Mouse (Mus musculus) T-cell, adult 2 months (primary cell): ENCODE results near the gene H2afy.
"Not testable (repeated sequence)": the region's sequence is repeated elsewhere in the genome, so short reads cannot be mapped to it uniquely, and the experiment has no call there.

Source experiments
- DNase-seq: peaks from one replicate; pipeline ENCODE4 v3.0.0; 2022; ENCODE audit warnings: low spot score

H2afy gene

DNA sequence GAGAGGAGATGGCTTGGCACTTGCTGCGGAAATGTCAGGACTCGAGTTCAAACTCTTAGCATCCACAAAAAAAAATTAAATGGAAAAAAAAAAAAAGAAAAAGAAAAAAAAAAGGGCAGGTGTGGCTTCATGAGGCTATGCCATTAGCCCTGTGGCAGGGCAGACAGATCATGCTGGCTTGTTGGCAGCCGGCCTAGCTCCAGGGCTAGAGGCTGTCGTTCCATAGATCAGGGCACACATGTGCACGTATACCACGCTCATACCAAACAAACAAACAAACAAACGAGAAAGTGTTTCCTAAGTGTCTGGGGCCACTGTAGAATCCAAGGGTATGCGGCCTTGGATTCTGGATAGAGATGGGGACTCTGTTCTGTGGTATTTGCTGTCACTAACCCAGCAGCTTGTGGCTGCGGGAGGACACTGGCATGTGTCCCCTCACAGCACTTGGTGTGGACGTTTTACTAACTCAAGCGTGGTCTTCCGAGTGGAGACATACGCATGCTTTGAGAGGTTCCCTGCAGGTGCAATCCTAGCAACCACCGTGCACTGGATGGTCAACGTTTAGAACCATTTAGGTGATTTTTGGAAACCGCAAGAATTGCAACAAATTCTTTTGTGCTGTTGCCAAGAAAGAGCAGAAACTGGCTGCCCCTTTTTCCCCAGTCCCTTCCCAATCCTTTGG is 64.4 kb downstream of the H2afy start:
- no peak for DNase-seq

DNA sequence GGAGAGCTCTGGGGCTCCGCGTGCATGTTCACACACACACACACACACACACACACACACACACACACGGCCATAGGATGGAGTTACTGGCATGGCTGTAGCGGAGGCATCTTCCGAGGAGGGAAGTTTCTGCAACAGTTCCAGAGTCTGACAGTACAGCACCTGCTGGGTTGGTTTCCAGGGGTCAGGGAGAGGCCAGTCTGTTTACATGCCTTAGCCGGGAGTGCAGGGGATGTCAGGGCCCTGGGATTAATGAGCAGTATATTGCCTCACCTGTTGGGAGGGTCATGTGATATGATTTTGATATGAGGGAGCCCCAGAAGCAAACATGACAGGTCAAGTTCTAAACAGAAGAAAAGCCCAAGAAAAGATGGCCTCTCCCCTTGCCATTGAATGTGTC is 66.5 kb downstream of the H2afy start:
- no peak for DNase-seq

DNA sequence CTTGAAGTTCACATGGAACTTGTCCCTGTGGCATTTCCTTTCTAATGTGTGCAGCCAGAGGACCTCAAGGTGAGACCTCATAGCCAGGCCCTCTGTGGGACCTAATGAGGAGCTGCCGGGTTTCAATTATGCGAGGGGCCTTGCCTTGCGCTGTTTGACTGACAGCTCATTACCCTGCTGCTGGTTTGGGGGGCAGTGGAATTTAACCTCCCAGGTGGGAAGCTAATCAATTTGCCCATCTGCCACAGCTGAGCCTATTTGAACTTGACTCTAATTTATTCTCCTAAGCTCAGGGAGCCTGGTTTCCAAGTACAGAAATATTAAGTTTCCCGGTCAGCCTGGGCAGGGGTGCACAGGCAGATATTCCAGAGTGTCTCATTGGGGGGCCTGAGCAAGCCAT is 67.6 kb downstream of the H2afy start:
- DNase-seq: no peak

DNA sequence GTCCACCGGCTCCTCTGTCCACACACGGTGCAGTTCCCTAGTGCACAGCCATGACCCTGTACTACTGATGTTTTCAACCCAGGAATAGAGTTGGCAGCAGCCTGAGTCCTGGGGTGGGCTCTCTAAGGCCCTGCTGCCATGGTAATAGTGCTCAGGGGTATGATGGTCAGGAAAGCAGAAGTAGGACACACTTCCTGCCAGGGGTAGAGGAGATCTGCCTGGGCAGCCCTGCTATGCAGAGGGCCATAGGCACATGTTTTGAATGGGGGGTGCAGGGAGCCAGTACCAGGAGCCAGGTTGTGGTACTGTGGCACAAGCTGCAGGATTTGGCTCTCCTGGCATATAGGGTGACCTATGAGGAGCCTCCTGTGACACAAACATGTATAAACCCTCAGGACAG is 69.3 kb downstream of the H2afy start:
- DNase-seq: no peak

DNA sequence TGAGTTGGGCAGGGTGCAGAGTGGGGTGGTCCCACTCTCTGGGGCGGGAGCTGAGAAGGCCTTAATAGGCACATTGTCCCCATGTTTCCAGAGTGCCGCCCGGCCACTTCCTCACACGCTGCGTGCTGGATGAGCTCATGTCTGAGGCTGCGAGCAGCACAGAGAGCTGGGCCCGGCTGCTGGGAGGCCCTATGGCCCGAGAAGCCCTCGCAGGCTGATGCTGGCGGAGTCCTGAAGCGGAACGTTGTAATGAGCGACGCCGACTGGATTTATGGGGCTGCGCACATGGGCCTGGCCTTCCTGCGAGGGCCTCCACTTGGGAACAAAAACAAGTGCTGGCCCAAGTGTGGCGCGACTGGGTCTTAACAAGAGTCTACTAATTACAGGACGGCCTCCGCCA is 70.0 kb downstream of the H2afy start:
- DNase-seq: no peak

DNA sequence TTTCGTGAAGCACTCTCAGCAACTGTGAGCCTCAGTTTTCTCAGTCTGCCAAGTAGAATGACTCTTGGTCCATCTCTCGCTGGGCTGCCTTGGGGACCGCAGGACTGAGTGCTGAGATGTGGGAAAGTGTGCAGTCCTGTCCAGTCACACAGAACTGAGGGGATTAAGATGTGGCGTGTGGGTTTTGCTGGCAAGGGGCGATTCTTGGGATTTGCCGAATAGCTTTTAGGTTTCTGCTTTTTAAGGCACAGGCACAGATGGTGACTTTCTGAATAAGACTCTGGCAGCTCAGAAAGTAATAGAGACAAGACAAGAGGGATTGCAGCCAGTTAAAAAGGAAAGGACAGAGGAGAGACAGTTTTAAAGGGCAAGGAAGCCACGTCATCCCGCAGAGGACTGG is 78.4 kb downstream of the H2afy start:
- DNase-seq: no peak

DNA sequence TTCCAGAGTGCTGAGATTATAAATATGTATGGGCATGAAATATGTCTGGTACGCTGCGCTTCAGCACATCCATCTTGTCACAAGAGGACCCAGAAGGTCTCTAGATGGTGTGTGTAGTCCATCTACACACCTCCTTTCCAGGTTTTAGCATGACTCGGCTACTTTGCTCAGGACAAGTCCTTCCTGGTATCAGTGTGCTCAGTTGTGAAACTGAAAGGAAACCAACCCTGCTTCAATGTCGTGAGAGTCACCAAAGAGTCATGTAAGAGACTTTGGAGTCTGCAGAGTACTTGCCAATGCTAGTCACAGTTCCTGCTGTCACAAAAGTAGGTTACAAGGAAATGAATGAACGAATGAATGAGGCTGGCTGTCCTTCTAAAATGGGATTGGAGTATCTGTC is 80.4 kb downstream of the H2afy start:
- no peak for DNase-seq

DNA sequence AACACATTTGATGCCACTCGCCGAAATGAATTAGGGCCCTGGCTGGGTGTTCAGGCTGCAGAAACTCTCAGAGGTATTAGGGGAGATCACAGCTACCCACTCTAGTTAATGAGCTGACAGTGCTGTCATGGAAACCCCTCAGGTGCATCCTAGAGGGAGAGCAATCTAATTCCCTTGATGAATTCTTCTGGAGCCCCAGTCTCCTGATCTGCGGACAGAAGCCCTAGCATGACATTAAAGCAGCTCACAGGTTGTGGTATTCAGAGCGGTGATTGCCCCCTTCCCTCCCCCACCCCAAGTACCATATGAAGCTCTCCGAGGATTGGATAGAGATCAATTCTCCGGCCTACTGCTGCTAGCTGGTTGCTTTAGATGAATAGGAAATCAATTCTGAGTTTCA is 82.1 kb downstream of the H2afy start:
- no peak for DNase-seq

DNA sequence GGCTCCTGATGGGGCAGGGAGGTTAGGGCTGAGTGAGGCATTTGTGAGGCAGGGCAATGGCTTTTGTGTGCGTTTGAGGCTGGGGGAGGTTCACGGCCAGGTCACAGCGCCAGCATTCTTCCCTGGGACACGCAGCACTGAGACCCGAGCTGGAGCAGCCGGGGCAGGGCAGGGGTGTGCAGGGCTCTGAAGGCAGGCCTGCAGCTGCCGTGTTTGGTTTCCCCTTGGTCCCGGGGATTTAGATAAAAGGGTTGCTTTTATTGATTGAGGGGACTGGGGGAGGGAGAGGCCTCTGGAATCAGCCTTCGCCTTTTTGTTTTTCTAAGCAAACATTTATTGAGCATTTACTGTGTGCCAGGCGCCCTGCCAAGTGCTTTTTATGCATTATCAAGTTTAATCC is 83.4 kb downstream of the H2afy start:
- no peak for DNase-seq

DNA sequence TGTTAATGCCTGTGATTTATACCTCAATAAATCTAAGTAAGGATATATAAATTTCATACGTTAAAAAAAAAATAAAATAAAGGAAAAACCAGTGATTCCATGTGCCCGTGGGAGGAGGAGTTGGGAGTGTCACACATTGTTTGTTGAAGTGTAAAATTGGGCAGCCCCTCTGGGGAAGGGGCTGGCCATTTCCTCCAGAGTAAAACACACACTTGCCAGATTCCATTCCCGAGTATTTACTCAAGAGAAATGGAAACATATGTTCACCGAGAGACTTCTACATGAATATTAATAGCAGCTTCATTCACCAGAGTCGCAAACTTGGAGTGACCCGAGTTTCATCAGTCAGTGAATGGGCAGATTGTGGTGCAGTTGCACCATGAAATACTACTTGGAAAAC is 85.9 kb downstream of the H2afy start:
- DNase-seq: no peak

DNA sequence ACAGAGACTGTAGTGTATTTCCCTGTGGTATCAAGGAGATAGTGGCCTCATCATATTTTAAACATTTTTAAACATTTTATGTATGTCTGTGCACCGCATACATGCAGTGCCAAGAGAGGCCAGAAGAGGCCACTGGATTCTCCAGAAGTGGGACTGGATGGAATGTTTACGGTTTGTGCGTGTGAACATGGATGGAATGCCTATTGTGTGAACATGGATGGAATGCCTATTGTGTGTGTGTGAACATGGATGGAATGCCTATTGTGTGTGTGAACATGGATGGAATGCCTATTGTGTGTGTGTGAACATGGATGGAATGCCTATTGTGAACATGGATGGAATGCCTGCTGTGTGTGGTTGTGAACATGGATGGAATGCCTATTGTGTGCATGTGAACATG is 93.9 kb downstream of the H2afy start:
- no peak for DNase-seq

DNA sequence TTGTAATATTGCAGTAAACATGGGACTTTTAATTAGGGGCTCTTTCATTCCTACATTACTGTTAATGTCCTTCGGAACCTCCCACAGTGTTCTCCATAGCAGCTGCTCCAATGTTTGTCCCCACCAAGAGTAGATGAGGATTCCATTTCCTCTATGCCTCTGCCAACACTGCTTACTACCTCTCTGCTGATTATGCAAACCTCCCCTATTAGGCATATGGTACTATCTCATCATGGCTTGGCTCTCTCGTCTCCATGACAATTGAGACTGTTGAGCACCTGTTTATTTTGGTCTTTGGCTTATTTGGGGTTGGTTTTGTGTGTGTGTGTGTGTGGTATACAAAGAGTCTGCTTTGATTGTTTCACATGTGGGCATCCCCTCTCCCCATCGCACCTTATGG is 95.5 kb downstream of the H2afy start:
- no peak for DNase-seq

DNA sequence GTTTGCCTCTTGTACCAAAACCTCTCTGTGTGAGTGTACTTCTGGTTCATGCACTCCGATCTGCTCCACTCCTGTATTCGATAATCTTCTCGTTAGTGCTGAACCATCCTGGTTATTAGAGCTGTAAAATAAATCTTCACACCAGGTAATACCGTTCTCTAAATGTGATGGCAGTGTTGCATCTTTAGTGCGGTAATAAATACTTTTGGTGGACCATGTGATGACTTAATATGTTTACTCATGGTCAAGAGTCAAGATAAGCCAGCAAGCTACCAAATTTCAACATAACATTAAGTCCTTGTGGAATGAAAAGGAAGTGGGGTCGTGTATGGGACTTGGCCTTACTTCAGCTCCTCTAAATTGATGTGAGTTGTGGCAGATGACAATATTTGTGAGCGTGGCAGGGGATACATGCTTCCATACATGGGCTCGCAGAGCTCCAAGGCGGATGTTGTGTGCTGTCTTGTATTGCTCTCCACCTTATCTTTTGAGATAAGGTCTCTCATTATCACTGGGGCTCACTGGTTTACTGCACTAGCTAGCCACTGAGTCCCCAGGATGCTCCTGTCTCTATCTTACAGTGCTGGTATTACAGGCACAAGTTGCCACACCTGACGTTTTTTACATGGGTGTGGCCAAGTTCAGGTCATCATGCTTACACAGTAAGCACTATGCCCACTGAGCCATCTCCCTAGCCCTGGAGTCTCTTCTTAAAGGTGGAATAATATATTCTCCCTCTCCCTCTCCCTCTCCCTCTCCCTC is 96.4 kb downstream of the H2afy start:
- no peak for DNase-seq

DNA sequence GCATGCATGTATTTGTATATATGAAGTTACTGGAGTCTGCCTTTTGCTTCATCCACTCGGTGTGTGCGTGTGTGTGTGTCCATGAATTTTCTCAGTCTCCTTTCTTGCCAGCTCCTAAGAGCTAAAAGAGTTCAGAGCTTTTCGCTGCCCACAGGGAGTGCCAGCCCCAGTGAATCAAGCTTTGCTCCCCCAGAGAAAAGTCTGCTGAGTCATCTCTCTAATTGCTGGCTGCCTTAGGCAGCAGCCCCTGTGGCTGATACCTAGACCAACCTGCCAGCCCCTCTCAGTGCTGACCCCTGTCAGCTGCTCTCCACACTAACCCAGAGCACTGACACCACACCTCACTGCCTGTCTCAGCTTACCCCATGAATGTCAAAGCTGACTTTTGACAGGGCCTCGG is 107.2 kb downstream of the H2afy start:
- no peak for DNase-seq

DNA sequence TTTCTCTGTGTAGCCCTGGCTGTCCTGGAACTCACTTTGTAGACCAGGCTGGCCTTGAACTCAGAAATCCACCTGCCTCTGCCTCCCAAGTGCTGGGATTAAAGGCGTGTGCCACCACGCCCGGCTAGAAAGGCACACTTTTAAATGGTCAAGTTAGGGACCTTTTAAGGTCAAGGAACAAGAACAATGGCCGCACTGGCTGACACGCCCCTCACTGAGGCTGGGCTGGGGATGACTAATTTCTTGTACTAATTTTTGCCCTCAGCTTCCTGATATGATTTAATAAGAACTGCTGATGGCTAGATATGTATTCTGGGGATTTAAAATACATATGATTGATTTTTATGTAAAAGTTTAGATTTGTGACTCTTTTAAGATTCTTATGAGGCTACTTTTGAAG is 108.2 kb downstream of the H2afy start:
- not testable (repeated sequence) for DNase-seq

DNA sequence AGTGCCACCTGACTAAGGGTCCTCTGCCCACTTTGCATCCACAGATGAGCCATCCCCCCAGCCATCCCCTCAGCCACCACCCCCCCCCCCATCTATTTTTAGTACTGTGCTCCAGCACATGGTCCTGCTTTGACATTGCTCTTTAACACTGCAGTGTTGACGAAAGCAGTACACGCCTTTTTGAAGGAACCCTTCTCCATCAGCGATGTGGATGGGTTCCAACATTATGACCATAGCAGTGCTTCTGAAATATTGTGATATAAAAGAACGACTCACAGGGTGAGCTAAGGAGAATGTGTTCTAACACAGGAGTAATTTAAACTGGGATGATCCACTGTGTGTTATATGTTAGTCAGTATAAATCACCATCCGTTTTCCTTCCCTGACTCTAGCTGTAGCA is 109.5 kb downstream of the H2afy start:
- DNase-seq: no peak

DNA sequence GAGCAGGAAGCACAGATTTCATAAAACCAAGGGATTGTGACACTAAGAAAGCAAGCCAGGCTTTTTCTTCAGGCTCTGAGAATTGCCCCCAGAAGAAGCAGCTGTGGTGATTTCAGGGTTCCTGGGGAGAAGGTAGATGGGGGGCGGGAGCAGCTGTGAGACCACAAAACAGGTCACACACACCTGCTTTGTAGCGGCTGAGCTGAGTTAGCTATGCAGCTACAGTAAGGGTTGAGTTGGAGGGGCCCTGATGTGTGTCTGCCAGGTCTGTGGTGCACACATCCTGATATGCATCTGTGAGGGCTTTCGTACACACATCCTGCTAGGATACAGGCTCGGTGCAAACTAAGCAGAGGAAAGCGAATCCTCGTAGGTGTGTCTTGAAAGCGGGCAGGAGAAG is 110.1 kb downstream of the H2afy start:
- DNase-seq: no peak

DNA sequence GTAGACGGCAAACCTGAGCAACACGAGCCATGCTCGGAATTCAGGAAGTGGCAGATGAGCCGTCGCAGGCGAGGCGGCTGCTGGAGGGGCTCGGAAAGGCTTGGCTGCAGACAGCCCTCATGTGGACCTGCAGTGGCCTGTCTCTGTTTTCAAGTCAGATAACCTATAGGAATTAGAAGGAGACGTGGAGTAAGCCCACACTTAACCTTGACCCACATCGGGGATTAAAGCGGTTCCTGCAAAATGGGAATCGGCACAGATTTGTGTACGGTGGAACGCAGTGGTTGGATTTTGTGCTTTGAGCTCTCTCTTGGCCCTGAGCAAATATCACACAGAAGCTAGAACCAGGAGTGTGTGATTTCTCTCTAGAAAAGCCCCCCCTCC is 111.1 kb downstream of the H2afy start:
- no peak for DNase-seq

DNA sequence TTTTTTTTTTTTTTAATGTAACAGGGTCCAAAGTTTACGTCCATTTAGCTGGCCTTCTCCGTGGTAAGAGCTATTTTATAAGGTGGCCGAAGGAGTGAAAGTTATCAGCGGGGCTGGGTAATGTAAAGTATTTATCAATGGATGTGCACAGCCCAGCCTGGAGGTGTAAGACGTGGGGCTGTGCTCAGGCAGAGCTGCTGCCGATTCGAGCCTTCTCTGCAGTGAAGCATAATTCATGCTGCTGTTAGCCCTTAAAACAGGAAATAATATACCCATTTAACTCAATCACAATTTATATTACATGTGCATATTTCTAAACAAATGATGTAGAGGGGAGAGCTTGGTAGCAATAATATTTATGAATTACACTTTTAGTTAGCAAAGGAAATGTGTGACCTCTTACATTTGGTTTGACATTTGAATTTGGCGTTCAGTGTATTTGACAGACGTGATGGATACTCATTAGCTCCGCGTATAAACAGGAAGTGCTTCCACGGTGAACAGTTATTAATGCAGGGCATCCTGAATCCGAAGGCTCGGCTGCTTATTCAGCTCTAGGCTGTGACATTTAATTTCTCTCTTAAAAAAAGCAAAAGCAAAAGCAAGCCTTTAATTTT is 111.6 kb downstream of the H2afy start:
- DNase-seq: no peak
